Mouse (Mus musculus): ENCODE results near the gene Igsf8. TPM values are rescaled to one million over a fixed set of nuclear protein-coding genes. Genes with fewer than 3 reads are reported as not detected.
A peak's percentile ranks its signal among the peaks of the same experiment; 100 is the strongest.

The Igsf8 gene
- total RNA-seq, 2 experiments from 2014 or later, result 7.4 to 8.3 TPM

DNA sequence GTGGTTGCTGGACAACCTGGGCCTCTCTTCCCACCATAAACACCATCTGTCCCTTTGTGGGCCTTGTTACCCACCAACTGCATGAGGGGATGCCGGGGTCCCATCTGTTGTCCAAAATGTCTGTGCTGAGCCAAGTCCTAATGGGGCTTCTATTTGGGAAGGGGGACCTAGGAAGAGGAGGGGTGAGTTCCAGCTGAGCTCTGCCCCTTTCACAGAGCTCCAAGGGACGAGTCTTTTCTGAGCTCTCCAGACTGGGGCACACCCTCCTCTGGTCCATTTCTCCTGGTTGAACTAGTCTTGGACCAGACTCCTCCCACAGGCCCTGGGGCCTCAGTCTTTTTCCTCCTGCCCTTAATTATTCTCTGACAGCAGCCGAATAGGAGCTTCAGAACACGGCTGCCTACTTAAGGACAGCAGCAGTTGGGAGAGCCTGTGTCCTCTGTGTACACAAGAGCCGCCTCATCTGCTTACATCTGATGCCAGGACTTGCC is 58.5 kb downstream of the Igsf8 start:
- peak; percentile 12 for DNase-seq
- Histone ChIP-seq H3K27ac (no peak overlapping the region), H3K4me3 (no peak overlapping the region)
- intact Hi-C loops (cut with DNase I), result loop anchor here (10.0 kb wide), 1 partner anchor 275 kb away; no protein-coding TSS in a partner anchor
- no peak for TF ChIP-seq CTCF (IDR thresholded peaks at IDR 0.05)

DNA sequence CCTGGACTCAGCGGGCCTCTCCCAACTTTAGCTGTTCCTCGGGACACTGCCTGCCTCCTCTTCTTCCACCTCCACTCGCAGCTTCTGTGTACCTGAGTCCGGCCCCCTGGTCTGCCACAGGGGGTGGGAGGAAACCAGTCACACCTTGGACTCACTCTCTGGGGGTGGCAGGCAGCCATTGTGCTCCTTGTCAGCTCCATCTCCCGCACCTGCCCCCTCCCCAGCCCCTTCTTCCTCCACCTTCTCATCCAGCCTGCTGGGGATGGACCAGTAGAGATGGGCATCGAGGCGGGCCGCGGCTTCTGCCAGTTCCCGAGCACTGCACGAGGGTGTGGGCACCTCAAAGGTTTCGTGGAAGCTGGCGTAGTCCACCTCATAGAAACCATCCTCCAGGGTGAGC is 61.3 kb downstream of the Igsf8 start:
- intact Hi-C loops (cut with DNase I), result loop anchor here (10.0 kb wide), 1 partner anchor 278 kb away; no protein-coding TSS in a partner anchor
- Histone ChIP-seq H3K27ac (no peak overlapping the region), H3K4me3 (no peak overlapping the region)
- DNase-seq, result peak; percentile 16
- TF ChIP-seq CTCF (IDR thresholded peaks at IDR 0.05), result no peak

DNA sequence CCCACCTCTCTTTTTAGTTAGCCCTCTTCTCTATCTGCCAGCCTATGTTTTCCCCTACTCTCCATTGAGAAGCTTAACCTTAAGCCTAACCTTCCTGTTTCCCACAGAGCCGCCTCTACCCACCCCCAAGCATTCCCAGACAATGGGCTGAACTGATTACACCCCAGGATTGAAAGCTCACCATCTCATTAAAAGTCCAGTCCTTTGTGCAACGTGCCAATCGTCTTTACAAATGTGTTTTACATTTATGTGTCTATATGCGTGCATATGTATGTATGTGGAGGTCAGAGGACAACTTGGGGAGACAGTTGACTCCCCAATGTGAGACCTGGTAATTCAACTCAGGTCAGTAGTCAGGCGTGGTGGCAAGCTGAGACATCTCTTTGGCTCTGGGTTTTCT is 61.9 kb downstream of the Igsf8 start:
- H3K4me3 ChIP-seq, result no peak overlapping the region
- H3K27ac ChIP-seq, result no peak overlapping the region
- DNase-seq, result peak; percentile 8
- intact Hi-C loops (cut with DNase I), result loop anchor here (10.0 kb wide), 1 partner anchor 278 kb away; no protein-coding TSS in a partner anchor
- no peak for TF ChIP-seq CTCF (IDR thresholded peaks at IDR 0.05)

DNA sequence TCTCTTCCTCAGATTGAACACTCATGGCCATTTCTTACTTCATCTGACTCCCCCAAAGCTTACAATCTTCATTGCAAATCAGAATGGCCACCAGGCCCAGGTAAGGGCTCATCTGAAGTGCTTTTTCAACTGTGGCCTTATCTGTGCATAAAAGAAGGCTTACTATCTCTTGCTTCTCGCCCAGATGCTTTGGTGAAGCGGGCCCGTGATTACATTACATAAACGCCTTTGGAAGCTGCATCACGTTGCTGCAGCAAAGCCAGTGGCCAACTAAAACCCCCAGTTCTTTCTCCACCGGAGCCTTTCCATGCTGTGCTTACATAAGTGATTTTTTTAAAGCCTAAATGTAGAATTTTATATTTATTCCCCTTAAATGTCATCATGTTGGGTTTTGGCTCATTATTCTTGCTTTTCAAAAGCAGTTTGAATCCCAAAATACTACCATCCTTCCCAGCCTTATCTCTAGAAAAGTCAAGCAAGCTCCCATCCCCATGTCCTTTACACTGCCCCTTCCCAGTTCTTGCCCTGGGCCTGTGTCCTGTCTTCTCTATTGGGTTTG is 62.4 kb downstream of the Igsf8 start:
- DNase-seq, result peak; percentile 13
- Histone ChIP-seq H3K27ac (no peak overlapping the region), H3K4me3 (no peak overlapping the region)
- intact Hi-C loops (cut with DNase I), result loop anchor here (10.0 kb wide), 1 partner anchor 279 kb away; no protein-coding TSS in a partner anchor
- no peak for TF ChIP-seq CTCF (IDR thresholded peaks at IDR 0.05)

DNA sequence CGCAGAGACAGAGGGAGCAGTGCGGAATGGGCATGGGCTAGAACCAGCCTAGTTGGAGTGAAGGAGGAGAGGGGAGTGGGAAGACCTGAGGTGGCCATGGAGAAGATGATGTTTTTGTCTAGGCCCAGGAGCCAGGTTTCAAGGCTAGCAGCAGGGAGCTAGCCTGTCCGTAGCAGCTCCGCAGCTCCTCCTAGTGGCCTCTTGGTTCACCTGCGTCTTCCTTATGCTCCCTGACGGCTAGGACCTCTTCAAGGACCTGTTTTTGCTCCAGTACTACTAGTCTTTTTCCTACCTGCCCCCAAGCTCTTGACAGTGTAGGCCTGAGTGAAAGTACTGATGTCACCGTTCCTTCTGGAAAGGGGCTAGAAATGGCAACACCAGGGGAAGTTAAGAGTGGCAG is 63.3 kb downstream of the Igsf8 start:
- intact Hi-C loops (cut with DNase I), result loop anchor here (10.0 kb wide), 1 partner anchor 280 kb away; no protein-coding TSS in a partner anchor
- DNase-seq, result peak; percentile 82
- Histone ChIP-seq H3K27ac (no peak overlapping the region), H3K4me3 (no peak overlapping the region)
- peak; percentile 97; the same call in 1 of the 2 replicates for TF ChIP-seq CTCF (IDR thresholded peaks at IDR 0.05)

DNA sequence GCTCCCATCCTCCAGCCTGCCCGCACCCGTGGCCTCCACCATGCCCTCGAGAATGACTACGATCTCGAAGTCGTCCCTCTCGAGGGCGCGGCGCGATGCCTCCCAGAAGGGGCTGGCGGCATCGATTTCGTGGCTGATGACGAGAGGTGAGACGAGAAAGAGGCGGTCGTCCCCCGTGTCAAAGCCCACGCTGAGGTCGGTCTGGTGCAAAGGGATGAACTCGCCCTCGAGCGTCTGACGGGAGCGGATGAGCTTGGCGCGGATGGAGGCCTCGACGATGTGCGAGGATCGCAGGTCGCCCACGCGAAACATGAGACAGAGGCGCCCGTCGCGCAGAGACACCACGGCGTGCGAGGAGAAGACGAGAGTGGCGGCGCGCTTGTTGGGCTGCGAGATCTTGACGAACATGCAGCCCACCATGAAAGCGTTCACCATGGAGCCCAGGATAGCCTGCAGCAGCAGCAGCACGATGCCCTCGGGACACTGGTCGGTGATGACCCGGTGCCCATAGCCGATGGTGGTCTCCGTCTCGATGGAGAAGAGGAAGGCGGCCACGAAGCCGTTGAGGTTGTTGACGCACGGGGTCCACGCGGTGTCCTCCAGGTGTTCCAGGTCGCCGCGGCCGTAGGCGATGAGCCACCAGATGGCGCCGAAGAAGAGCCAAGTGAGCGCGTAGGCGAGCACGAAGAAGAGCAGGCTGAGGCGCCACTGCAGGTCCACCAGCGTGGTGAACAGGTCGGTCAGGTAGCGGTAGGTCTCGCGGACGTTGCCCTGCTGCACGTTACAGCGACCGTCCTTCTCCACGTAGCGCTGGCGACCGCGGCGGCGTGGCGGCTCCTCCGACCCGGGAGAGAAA is 64.5 kb downstream of the Igsf8 start:
- intact Hi-C loops (cut with DNase I), result loop anchor here (1.0 to 10.0 kb wide), 2 partner anchors 31 to 281 kb away; no protein-coding TSS in a partner anchor
- DNase-seq, result peak; percentile 84
- Histone ChIP-seq H3K27ac (no peak overlapping the region), H3K4me3 (peak overlapping the region; percentile 67)
- TF ChIP-seq CTCF (IDR thresholded peaks at IDR 0.05), result peak; percentile 70

DNA sequence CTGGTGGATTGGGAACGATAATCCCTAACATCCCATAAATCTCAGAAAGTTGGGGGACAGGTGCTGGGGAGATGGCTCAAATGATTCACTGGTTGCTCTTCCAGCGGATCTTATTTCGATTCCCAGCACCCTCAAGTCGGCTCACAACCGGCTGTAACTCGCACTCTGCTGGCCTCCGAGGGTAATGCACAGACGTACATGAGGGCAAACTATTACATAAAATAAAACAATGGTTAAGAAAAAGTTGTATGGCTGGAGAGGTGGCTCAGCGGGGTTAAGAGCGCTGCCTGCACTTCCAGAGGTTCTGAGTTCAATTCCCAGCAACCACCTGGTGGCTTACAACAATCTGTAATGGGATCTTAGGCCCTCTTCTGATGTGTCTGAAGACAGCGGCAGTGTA is 65.2 kb downstream of the Igsf8 start:
- H3K4me3 ChIP-seq, result peak overlapping the region; percentile 67

DNA sequence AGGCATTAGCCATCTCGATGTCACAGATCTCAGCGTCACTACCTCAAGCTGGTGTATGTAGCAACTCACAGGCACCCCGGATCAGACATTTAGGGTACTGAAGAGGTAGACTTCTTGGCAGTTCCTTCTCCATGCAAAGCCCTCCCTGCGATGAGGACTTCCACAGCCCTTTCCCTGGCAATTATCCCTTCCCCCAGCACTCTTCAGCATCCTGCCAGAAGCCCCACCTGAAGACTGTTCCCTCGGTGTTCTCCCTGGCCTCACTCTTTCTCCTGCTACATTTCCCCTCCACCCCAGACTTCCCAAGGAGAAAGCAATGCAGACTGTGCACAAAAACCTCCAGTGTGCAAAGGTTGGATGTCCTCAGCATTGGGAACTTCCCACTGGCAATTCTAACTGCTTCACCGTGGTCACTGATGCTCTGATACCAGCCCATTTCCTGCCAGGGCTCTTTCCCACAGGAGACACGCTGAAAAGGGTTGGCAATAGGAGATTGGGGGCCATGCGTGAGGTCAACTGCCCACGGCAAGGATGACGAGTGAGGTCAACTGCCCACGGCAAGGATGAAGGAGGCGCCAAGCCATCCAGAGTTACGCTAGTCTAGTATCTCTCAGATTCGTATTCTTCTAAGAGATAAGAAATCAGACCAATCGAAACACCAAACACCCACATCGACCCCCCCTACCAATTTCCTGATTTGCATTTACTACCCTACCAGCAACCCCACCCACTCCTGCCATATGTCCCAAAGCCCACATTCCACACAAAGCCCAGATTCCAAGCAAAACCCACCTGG is 66.0 kb downstream of the Igsf8 start:
- DNase-seq, result peak; percentile 3
- no peak for TF ChIP-seq CTCF (IDR thresholded peaks at IDR 0.05)
- Histone ChIP-seq H3K4me3 (no peak overlapping the region), H3K27ac (no peak overlapping the region)
- intact Hi-C loops (cut with DNase I), result loop anchor here (10.0 kb wide), 1 partner anchor 283 kb away; no protein-coding TSS in a partner anchor

More for the DNA sequence above, 65.2 kb downstream of the Igsf8 start:
- no peak overlapping the region for H3K27ac ChIP-seq
- intact Hi-C loops (cut with DNase I), result loop anchor here (1.0 to 10.0 kb wide), 2 partner anchors 31 to 282 kb away; no protein-coding TSS in a partner anchor
- no peak for TF ChIP-seq CTCF (IDR thresholded peaks at IDR 0.05)
- peak; percentile 16 for DNase-seq

DNA sequence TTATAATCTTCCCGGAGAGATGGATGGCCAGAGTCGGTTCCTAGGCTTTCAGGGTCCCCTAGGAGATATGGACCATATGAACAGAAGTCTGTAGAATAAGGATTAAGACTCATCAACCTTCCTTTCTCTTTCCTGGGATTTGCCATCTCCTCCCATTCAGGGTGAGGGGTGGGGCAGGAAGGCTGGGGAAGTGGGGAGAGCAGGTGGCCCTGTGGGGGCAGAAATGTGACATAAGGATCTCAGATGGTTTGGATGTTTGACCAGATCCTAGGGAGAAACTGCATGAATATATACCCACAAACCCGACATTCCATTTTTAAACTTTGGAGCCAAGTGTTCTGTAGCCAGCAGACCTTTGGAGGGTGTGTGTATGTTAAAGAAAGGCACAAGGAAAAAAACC is 66.6 kb downstream of the Igsf8 start:
- H3K27ac ChIP-seq, result no peak overlapping the region
- intact Hi-C loops (cut with DNase I), result loop anchor here (10.0 kb wide), 1 partner anchor 283 kb away; no protein-coding TSS in a partner anchor
- TF ChIP-seq CTCF (IDR thresholded peaks at IDR 0.05), result no peak

DNA sequence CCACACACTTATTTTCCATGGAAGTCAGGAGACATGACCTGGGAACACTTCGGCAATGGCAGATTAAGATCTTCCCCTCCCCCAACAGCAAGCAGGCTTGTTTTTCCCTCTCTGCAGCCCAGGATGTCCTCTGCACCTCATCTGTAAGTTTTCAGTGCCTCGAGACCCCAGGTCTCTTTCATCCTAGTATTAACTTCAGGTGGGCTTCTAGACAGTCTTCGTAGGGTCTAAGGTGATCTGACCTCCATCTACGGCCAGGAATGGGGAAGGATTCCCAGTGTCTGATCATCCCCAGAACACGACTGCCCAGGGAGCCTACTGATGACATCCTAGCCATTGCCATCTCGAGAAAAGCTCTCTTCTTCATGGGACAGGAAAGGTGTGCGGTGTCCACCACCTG is 67.0 kb downstream of the Igsf8 start:
- H3K4me3 ChIP-seq, result no peak overlapping the region
- intact Hi-C loops (cut with DNase I), result loop anchor here (10.0 kb wide), 1 partner anchor 284 kb away; no protein-coding TSS in a partner anchor
- H3K27ac ChIP-seq, result no peak overlapping the region

More for the DNA sequence above, 66.6 kb downstream of the Igsf8 start:
- no peak overlapping the region for H3K4me3 ChIP-seq
- DNase-seq, result no peak

DNA sequence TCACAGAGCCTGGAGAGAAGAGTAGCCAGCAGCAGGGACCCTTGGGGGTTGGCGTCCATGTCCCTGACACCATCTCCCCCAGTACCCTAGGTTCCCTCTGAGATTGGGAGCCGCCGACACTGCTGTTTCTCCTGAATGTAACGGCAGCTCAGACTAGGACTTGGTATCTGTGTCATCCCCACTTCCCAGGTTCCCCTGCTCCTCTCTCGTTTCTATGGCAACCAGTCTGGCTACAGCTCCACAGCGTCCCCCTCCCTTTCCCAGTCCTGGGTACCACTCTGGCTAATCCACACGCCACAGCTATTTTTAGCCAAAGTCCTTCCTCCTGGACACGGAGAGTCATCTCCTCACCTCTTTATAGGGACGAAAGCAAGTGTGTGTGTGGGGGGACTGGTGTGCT is 67.7 kb downstream of the Igsf8 start, which contains the start of gene Kcnj9:
Kcnj9 (minus strand) TSS at position 188 of the 400 bp plus-strand sequence.
- Histone ChIP-seq H3K4me3 (no peak within 1 kb of the TSS), H3K27ac (no peak within 1 kb of the TSS)
- DNase-seq, result no peak
- intact Hi-C loops (cut with DNase I), result loop anchor here (10.0 kb wide), 1 partner anchor 284 kb away; no protein-coding TSS in a partner anchor
- TF ChIP-seq CTCF (IDR thresholded peaks at IDR 0.05), result no peak

More for the DNA sequence above, 67.0 kb downstream of the Igsf8 start:
- DNase-seq, result no peak
- no peak for TF ChIP-seq CTCF (IDR thresholded peaks at IDR 0.05)

DNA sequence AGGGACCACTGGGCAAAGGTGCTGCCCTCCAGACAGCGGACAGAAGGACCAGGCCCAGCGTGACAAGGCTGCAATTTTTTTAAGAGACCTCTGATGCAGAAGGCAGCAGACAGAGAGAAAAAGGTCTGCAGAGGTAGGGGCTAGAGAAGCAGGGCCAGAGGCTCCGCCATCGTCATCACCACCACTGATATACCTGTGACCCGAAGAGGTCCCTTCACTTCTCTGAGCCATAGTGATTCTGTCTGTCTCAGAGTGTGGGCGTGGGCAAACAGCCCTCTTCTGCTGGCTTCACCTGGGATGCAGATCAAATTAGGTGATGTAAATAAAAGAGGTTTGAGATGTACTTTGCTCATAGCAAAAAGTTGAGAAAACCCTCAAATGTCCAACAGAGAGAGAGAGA is 68.2 kb downstream of the Igsf8 start:
- intact Hi-C loops (cut with DNase I), result loop anchor here (10.0 kb wide), 1 partner anchor 285 kb away; no protein-coding TSS in a partner anchor

More for the DNA sequence above, 68.2 kb downstream of the Igsf8 start:
- DNase-seq, result no peak
- no peak for TF ChIP-seq CTCF (IDR thresholded peaks at IDR 0.05)
- Histone ChIP-seq H3K4me3 (no peak overlapping the region), H3K27ac (no peak overlapping the region)

Measured in gastrocnemius, adult 2 months (tissue).